ENCODE assay signal across 26 mouse cellular contexts in genomic region chr19:9864856-9865255, GRCm38 (mm10). TPM values are rescaled to one million over a fixed set of nuclear protein-coding genes. Genes with fewer than 3 reads are reported as not detected.
DNase-seq lines count a peak whose midpoint lies in the region; ATAC-seq and TF ChIP-seq lines count a peak whose summit lies in the region.
"Had no signal": no experiment of that assay in that cellular context is flagged by ENCODE, and none has a peak within 500 bp of the region (broad histone marks: within the 10 kb centered on the region; RNA-seq: fewer than 3 reads in every experiment).

No protein-coding gene starts in this region.

- no peak overlapping the region for H3K4me3 ChIP-seq in lung, embryonic 14.5 days (ENCODE audit: low read depth, low read length)
- H3K4me3 ChIP-seq: forebrain, embryonic 13.5 days; gastrocnemius, adult 2 months; heart, embryonic 13.5 days; hindbrain, embryonic 12.5 days had no signal

- H3K27me3 ChIP-seq in lung, embryonic 14.5 days (ENCODE audit: insufficient read depth, low read length) = no peaks in the 10 kb centered on the region
- H3K27me3 ChIP-seq: forebrain, embryonic 13.5 days; heart, embryonic 13.5 days; hindbrain, embryonic 12.5 days; Patski had no signal

- H3K9ac ChIP-seq in lung, embryonic 14.5 days = no peak overlapping the region
- H3K9ac ChIP-seq: forebrain, embryonic 13.5 days; forebrain, postnatal 0 days; heart, embryonic 13.5 days; hindbrain, embryonic 12.5 days had no signal

- H3K27ac ChIP-seq in lung, embryonic 14.5 days (ENCODE audit: low read depth) = no peak overlapping the region
- H3K27ac ChIP-seq: forebrain, embryonic 13.5 days; gastrocnemius, adult 2 months; heart, embryonic 13.5 days; hindbrain, embryonic 12.5 days had no signal

- no peak for TF ChIP-seq CTCF in lung, embryonic 14.5 days (IDR thresholded peaks at IDR 0.05; ENCODE audit: low read depth)

- no peak for ATAC-seq in lung, embryonic 14.5 days (ENCODE audit: insufficient read depth)
- ATAC-seq: activated CD4-positive, CD25-positive, alpha-beta regulatory T cell, adult 4 months; CD4-positive, CD25-positive, alpha-beta regulatory T cell, adult 4 months; forebrain, embryonic 13.5 days; forebrain, postnatal 0 days; hindbrain, embryonic 16.5 days; inflammation-experienced regulatory T-cells, adult 6 months; Patski had no signal

- WGBS in lung, embryonic 14.5 days = 38% methylated on average over 1 of the region's 1 CpGs

- H3K4me2 ChIP-seq in lung, embryonic 14.5 days = no peak overlapping the region
- H3K4me2 ChIP-seq: forebrain, embryonic 13.5 days; heart, embryonic 13.5 days; hindbrain, embryonic 12.5 days had no signal

- H3K4me1 ChIP-seq in lung, embryonic 14.5 days (ENCODE audit: insufficient read depth) = no peaks in the 10 kb centered on the region
- H3K4me1 ChIP-seq: forebrain, embryonic 13.5 days; heart, embryonic 13.5 days; hindbrain, embryonic 12.5 days had no signal

- peaks cover 4% of the 10 kb centered on the region; the same call in 1 of the 2 replicates for H3K36me3 ChIP-seq in lung, embryonic 14.5 days (ENCODE audit: insufficient read depth)
- H3K36me3 ChIP-seq: hindbrain, embryonic 12.5 days had no signal

- peak; percentile 66 for DNase-seq in lung, embryonic 14.5 days
- no peak for DNase-seq in lung, postnatal 36 days
- peak; percentile 65 for DNase-seq in 3T3-L1 (ENCODE audit: low read depth, low spot score)
- peak; percentile 75 for DNase-seq in Muller cell, postnatal 12 days (ENCODE audit: inconsistent ontology term)
- DNase-seq in fibroblast of lung, adult 2 months (ENCODE audit: low read depth) = peak; percentile 13
- DNase-seq in frontal cortex, postnatal 10 days (ENCODE audit: low spot score in 2 of 2) = no peak
- DNase-seq: adrenal gland, adult 2 months; adrenal gland, postnatal 25 days; B cell, adult 2 months; cerebellum, adult 18-20 months; cerebellum, adult 9-11 months; forebrain, postnatal 0 days; gastrocnemius, adult 2 months; gastrocnemius, postnatal 25 days; heart, postnatal 4 days had no signal

- H3K9me3 ChIP-seq in lung, embryonic 14.5 days (ENCODE audit: low read depth, low read length) = no peaks in the 10 kb centered on the region
- H3K9me3 ChIP-seq: forebrain, embryonic 13.5 days; G1E; heart, embryonic 13.5 days; hindbrain, embryonic 12.5 days had no signal

RNA-seq across cellular contexts. Expression of gene Scgb2a2, which starts 17.5 kb away (rescaled TPM):
- not detected in 2 replicates for polyA plus RNA-seq in lung, embryonic 14.5 days (2014; fragmentation: Nextera tagmentation; extraction: Ambion mirVana)
- polyA plus RNA-seq: activated CD4-positive, CD25-positive, alpha-beta regulatory T cell, adult 4 months; adrenal gland, adult 2 months; CD4-positive, CD25-positive, alpha-beta regulatory T cell, adult 4 months; embryonic facial prominence, embryonic 11.5 days; forebrain, embryonic 13.5 days; forebrain, postnatal 0 days; G1E; heart, embryonic 13.5 days; heart, postnatal 0 days; hindbrain, embryonic 12.5 days; hindbrain, embryonic 16.5 days; inflammation-experienced regulatory T-cells, adult 6 months; Patski had no signal

RNA-seq across cellular contexts. Expression of gene Incenp, which starts 34.5 kb away (rescaled TPM):
- polyA plus RNA-seq in lung, embryonic 14.5 days (2014; fragmentation: Nextera tagmentation; extraction: Ambion mirVana) = 120 and 137 TPM in 2 replicates

Comparison
In these comparisons a context has a peak if more than half of its experiments do, and no peak if none do; other contexts are left out.
1. DNase-seq: peak in lung, embryonic 14.5 days (single experiment), 3T3-L1 (single experiment), Muller cell, postnatal 12 days (single experiment) and fibroblast of lung, adult 2 months (single experiment); none in lung, postnatal 36 days (single experiment) and frontal cortex, postnatal 10 days (0 of 2).